Mouse (Mus musculus): Measurements from ENCODE around the gene Tmem132c.

DNA sequence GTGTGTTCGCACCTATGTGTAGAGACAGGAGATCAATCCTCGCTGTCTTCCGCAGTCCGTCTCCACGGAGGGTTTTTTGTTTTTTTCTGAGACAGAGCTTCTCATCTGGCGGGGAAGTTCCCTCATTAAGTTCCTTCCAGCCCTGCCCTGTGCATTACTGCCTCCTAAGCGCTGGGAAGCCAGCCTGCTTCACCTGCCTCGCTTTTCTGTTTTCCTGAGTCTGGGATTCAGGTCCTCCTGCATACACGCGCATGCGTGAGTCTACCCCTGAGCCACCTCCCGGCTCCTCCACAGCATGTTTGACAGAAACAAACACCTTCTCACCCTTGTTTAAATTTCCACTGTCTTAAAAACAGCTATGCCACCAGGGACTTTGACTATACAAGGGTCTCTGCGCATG lies 2.0 kb downstream of the Tmem132c start:
- no peak for TF ChIP-seq CTCF (IDR thresholded peaks at IDR 0.05; ENCODE audit: low read depth, low read length)
- TF ChIP-seq POLR2A (IDR thresholded peaks at IDR 0.05; ENCODE audit: extremely low read depth, insufficient read depth, low read length): no peak
